Mouse (Mus musculus): ENCODE data around the gene Gm37240. TPM values are rescaled to one million over a fixed set of nuclear protein-coding genes. Genes with fewer than 3 reads are reported as not detected.
"Not testable (repeated sequence)": the region's sequence is repeated elsewhere in the genome, so short reads cannot be mapped to it uniquely, and the experiment has no call there.

Gm37240 gene
- polyA plus RNA-seq, 1 experiment from 2014 or later, result 0.52 TPM

DNA sequence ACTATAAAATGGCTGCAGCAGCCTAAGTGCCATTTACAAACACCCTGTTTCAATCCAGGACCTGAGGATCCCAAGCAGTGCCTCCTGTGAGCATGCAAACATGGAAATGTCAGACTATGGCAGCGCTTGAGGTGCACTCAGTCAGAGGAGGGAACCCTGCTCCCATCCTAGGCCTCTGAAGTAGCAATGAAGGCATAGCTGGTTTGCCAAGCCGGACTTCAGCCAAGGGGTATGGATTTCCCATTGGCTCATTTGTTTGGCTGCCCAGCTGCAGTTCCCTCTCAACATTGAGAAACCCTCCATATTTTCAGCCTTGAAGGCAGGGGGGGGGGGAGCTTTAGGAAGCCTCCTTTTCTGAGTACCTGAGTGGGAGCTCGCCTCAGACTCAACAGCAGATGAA, 1329.0 kb downstream of the Gm37240 start:
- Histone ChIP-seq H3K4me2 (no peak overlapping the region), H3K27ac (no peak overlapping the region), H3K36me3 (no peaks in the 10 kb centered on the region), H3K27me3 (replicated peaks) (no peaks in the 10 kb centered on the region), H3K4me1 (peaks cover 14% of the 10 kb centered on the region), H3K9me3 (replicated peaks) (no peaks in the 10 kb centered on the region), H3K4me3 (no peak overlapping the region), H3K9ac (no peak overlapping the region)
- WGBS (ENCODE audit: insufficient replicate concordance), result 80% methylated on average over 3 of the region's 3 CpGs
- ATAC-seq, result no peak

DNA sequence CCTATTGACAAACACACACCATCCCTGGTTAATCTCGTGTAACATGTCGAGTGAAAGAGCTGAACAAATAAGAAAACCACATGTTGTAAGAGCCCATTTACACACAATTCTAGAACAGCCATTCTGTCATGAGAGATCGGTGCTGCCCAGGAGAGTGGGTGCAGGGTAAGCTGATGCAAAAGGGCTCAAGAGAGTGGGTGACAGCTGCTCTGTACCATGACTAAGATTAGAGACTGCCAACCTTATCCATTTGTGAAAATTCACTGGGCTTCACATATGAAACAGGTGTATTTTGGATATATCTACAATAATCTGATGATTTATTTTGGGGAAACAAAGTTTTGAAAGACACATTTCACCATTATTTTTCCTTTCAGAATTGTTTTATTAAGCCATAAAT, 1331.5 kb downstream of the Gm37240 start:
- Histone ChIP-seq H3K4me2 (no peak overlapping the region), H3K4me1 (peaks cover 8% of the 10 kb centered on the region; the same call in 1 of the 2 replicates), H3K4me3 (no peak overlapping the region), H3K27me3 (replicated peaks) (no peaks in the 10 kb centered on the region), H3K36me3 (no peaks in the 10 kb centered on the region), H3K27ac (no peak overlapping the region), H3K9me3 (replicated peaks) (no peaks in the 10 kb centered on the region), H3K9ac (no peak overlapping the region)
- WGBS (ENCODE audit: insufficient replicate concordance), result 70% methylated on average over 3 of the region's 3 CpGs
- ATAC-seq, result no peak

DNA sequence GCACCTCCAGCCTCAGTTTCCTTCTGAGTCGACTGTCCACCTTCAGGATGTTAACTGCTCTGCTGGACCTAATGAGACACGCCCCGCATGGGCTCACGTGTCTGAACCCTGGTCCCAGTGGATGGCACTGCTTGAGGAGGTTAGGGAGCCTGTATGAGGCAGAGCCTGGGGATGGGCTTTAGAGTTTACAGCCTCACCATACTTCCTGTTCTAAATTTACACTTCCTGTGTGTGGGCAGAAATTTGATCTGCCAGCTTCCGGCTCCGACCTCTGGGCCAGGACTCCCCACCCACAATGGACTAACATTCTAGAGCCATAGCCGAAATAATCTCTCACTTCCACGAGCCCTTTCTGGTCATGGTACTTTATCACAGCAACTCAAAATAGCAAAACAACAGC, 1340.1 kb downstream of the Gm37240 start:
- Histone ChIP-seq H3K4me3 (no peak overlapping the region), H3K27me3 (replicated peaks) (no peaks in the 10 kb centered on the region), H3K27ac (no peak overlapping the region), H3K36me3 (no peaks in the 10 kb centered on the region), H3K4me1 (no peaks in the 10 kb centered on the region), H3K9ac (no peak overlapping the region), H3K9me3 (replicated peaks) (no peaks in the 10 kb centered on the region), H3K4me2 (no peak overlapping the region)
- WGBS (ENCODE audit: insufficient replicate concordance), result 32% methylated on average over 8 of the region's 8 CpGs
- no peak for ATAC-seq

GRCm38 (mm10) chr3:84542450-84542849, 1344.9 kb downstream of the Gm37240 start:
- H3K4me3 ChIP-seq; ATAC-seq; H3K4me2 ChIP-seq; H3K27ac ChIP-seq; H3K36me3 ChIP-seq; H3K9ac ChIP-seq; H3K27me3 ChIP-seq (replicated peaks); H3K9me3 ChIP-seq (replicated peaks): not testable (repeated sequence)
- WGBS (ENCODE audit: insufficient replicate concordance), result 16% methylated on average over 3 of the region's 3 CpGs
- H3K4me1 ChIP-seq, result peaks cover 17% of the 10 kb centered on the region

DNA sequence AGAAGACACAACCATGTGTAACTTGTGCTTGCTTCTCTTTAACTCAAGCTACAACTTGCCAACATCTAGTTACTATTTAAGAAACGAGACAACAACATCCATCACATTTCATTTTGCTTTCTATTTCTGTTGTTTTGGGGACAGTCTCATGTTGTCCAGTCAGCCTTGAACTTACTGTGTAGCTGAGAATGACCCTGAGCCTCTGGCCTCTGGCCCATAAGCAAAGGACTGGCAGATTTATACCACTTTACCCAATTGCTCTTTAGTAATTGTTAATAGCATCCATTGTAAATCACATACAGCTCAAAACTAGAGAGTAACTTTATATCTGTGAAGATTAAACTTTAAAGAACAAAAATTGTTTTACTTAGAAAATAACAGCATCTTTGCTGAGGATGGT, 1345.4 kb downstream of the Gm37240 start:
- Histone ChIP-seq H3K4me3 (no peak overlapping the region), H3K4me2 (no peak overlapping the region), H3K27ac (no peak overlapping the region), H3K36me3 (no peaks in the 10 kb centered on the region), H3K27me3 (replicated peaks) (no peaks in the 10 kb centered on the region), H3K9me3 (replicated peaks) (no peaks in the 10 kb centered on the region), H3K9ac (no peak overlapping the region), H3K4me1 (peaks cover 17% of the 10 kb centered on the region)
- ATAC-seq, result no peak
- WGBS (ENCODE audit: insufficient replicate concordance), result 70% methylated on average over 1 of the region's 1 CpGs

DNA sequence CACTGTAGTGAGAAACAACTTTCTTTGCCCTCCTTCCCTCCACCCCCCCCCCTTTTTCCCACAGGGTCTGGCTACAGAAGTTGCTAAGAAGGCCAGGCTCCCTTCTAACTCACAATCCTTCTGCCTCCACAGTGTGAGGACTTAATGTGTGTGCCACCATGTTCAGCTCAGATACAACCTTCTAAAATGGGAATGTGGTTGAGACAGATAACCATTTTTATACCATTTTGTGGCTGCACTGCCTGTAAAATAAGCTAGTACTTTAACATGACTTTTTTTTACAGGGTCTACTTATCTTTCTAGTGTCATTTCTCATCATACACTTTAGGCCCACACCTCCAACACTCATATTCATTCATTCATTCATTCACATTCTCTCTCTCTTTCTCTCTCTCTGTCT, 1346.7 kb downstream of the Gm37240 start:
- peak; percentile 58; the same call in 1 of the 2 replicates for ATAC-seq
- Histone ChIP-seq H3K36me3 (no peaks in the 10 kb centered on the region), H3K27ac (0 out of 2 replicates have a peak overlapping the region, but pooled peaks have one; percentile 20), H3K9me3 (replicated peaks) (no peaks in the 10 kb centered on the region), H3K4me1 (peaks cover 17% of the 10 kb centered on the region), H3K4me2 (no peak overlapping the region), H3K4me3 (no peak overlapping the region), H3K9ac (no peak overlapping the region), H3K27me3 (replicated peaks) (no peaks in the 10 kb centered on the region)

DNA sequence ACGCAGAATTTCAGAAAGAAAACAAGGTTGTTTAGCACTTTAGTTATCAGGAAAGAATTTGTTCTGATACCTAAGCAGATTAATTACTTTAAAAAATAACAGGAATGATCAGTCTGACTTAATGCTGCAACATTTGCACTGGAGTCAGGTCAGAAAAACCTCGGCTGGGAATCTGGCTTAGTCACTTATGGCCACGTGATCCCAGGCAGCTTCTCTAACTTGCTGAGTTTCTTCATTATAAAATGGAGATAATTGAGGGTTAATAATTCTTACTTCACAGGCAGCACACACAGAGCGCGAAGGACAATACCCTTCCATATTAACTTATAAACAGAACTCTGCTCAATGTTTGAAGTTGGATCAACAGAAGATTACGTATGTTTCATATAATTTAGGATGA, 1350.3 kb downstream of the Gm37240 start:
- Histone ChIP-seq H3K4me2 (no peak overlapping the region), H3K4me3 (no peak overlapping the region), H3K9ac (no peak overlapping the region), H3K4me1 (peaks cover 17% of the 10 kb centered on the region), H3K36me3 (no peaks in the 10 kb centered on the region), H3K27ac (no peak overlapping the region), H3K27me3 (replicated peaks) (no peaks in the 10 kb centered on the region), H3K9me3 (replicated peaks) (no peaks in the 10 kb centered on the region)
- ATAC-seq, result no peak
- 74% methylated on average over 6 of the region's 6 CpGs for WGBS (ENCODE audit: insufficient replicate concordance)

GRCm38 (mm10) chr3:84533227-84533626, 1354.1 kb downstream of the Gm37240 start:
- 60% methylated on average over 5 of the region's 5 CpGs for WGBS (ENCODE audit: insufficient replicate concordance)
- H3K9me3 ChIP-seq (replicated peaks), result no peaks in the 10 kb centered on the region
- no peak overlapping the region for H3K4me2 ChIP-seq

DNA sequence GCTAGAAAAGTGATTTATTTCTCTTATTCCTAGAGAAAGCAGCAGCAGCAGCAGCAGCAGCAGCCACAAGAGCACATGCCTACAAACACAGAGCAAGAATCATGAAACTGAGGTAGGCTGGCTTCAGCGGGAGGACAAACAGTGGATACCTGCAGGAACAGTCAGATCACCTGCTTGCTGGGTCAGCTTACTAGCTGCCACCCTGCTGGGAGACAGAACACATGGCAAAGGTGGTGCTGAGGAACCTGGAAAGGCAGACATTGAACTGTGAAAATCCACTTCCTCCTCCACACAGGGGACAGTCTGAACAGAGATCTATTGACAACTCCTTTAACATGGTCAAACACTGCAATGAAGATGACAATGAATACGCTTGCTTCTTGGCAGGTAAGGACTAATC, 1358.3 kb downstream of the Gm37240 start:
- Histone ChIP-seq H3K27ac (no peak overlapping the region), H3K9ac (no peak overlapping the region), H3K4me1 (0 out of 2 replicates have a peak, but pooled peaks cover 4% of the 10 kb centered on the region), H3K36me3 (peaks cover 6% of the 10 kb centered on the region; the same call in 1 of the 2 replicates), H3K27me3 (replicated peaks) (no peaks in the 10 kb centered on the region), H3K4me2 (no peak overlapping the region), H3K9me3 (replicated peaks) (no peaks in the 10 kb centered on the region), H3K4me3 (no peak overlapping the region)
- no peak for ATAC-seq
- 73% methylated on average over 2 of the region's 2 CpGs for WGBS (ENCODE audit: insufficient replicate concordance)

More at GRCm38 (mm10) chr3:84533227-84533626, 1354.1 kb downstream of the Gm37240 start:
- Histone ChIP-seq H3K27me3 (replicated peaks) (no peaks in the 10 kb centered on the region), H3K36me3 (no peaks in the 10 kb centered on the region), H3K4me3 (no peak overlapping the region), H3K4me1 (0 out of 2 replicates have a peak, but pooled peaks cover under 1% of the 10 kb centered on the region), H3K27ac (no peak overlapping the region), H3K9ac (no peak overlapping the region)
- ATAC-seq, result no peak

DNA sequence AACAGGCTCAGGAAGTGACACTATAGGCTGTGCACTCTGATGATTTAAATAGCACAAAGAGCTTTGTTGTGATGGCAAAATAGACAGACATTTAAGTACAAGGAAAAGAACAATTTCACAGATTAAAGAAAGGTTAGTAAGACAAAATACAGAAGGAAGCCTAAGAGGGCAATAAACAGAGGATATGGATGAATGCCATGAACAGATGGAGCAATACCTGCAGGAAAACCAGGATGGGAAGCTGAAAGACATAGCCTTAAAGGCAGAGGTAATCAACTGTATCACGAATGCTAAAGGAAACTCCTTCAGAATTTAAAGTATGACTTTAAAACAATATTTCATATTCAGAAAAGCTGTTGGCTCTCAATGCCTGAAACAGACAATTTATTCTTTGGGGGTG, 1362.4 kb downstream of the Gm37240 start:
- Histone ChIP-seq H3K36me3 (peaks cover 6% of the 10 kb centered on the region; the same call in 1 of the 2 replicates), H3K4me2 (no peak overlapping the region), H3K4me3 (no peak overlapping the region), H3K27me3 (replicated peaks) (no peaks in the 10 kb centered on the region), H3K4me1 (0 out of 2 replicates have a peak, but pooled peaks cover 4% of the 10 kb centered on the region), H3K9ac (no peak overlapping the region), H3K9me3 (replicated peaks) (no peaks in the 10 kb centered on the region), H3K27ac (no peak overlapping the region)
- WGBS (ENCODE audit: insufficient replicate concordance), result 65% methylated on average over 1 of the region's 1 CpGs
- no peak for ATAC-seq

DNA sequence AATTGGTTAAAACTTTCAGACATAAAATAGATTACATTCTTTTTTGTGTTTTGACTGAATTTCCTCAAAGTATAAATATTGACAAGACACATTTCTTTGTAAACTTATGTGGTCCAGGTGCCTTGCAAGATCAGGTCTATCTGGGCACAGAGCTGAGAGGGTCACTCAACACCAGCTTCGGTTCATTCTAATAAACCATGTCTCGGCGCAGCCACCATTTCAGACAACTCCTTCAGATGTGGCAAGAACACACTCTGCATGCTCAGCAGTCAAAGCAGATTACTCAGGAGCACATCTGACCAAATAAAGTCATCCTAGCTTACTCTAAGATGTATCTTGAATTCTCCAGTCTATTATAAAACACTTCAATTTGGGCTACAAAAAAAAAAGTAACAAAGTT, 1371.2 kb downstream of the Gm37240 start:
- Histone ChIP-seq H3K36me3 (peaks cover 8% of the 10 kb centered on the region; the same call in 1 of the 2 replicates), H3K27ac (no peak overlapping the region), H3K4me2 (no peak overlapping the region), H3K4me1 (peaks cover 16% of the 10 kb centered on the region), H3K9me3 (replicated peaks) (no peaks in the 10 kb centered on the region), H3K9ac (no peak overlapping the region), H3K27me3 (replicated peaks) (no peaks in the 10 kb centered on the region), H3K4me3 (no peak overlapping the region)
- ATAC-seq, result no peak
- 87% methylated on average over 3 of the region's 3 CpGs for WGBS (ENCODE audit: insufficient replicate concordance)

DNA sequence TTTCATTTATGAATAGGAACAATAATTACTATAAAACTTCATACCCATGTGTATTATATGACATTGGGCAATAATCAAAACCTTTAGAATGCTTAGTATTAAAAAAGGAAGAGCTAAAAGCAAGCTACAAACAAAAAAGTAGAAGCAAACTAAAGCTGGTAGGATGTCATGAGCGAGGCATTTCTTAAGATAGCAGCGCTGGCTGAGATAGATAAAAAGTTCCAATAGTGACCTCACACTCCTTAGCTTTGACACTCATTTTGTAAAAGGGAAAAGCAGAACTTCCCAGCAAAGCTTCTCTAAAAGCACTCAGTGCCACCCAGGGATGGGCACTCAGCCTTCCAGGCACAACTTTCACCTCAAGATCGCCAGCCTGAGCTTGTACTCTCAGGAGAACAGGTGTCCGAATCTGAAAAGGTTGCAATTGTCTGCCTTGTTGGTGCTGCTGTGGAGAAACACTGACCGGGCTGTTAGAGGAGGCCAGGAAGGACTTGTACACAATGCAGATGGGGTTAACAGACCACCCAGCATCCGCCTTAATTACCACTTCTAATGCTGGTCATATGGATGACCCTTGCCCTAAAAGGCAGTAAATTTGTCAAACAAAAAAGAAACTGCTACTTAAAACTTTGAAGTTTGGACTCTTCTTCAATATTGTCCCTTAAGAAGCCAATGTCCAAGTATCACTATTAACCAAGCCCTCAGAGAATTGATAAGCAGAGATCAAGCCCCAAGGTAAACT, 1374.4 kb downstream of the Gm37240 start:
- no peaks in the 10 kb centered on the region for H3K9me3 ChIP-seq (replicated peaks)
- no peaks in the 10 kb centered on the region for H3K27me3 ChIP-seq (replicated peaks)
- WGBS (ENCODE audit: insufficient replicate concordance), result 53% methylated on average over 6 of the region's 6 CpGs
- no peak overlapping the region for H3K9ac ChIP-seq
- no peak for ATAC-seq
- no peak overlapping the region for H3K4me3 ChIP-seq
- H3K27ac ChIP-seq, result no peak overlapping the region
- H3K4me1 ChIP-seq, result peaks cover 16% of the 10 kb centered on the region
- H3K36me3 ChIP-seq, result peaks cover 7% of the 10 kb centered on the region; the same call in 1 of the 2 replicates
- H3K4me2 ChIP-seq, result no peak overlapping the region
